Mouse (Mus musculus) embryonic facial prominence, embryonic 11.5 days (tissue): ENCODE data around the gene Ssc4d. TPM values are rescaled to one million over a fixed set of nuclear protein-coding genes. Genes with fewer than 3 reads are reported as not detected.
A peak's percentile ranks its signal among the peaks of the same experiment; 100 is the strongest.

ENCODE experiments used
- ATAC-seq: fragments of 200-750 bp; cut with Nextera tagmentation; replicated peaks from 2 replicates; pipeline ENCODE4 v1.8.0; 2017; ENCODE audit warnings: low read depth; ENCODE audit not compliant: insufficient number of reproducible peaks, low FRiP score, low TSS enrichment
- DNase-seq: peaks from one replicate; pipeline ENCODE4 v3.0.0-alpha.2; 2015; ENCODE audit warnings: low spot score
- H3K27ac ChIP-seq: fragments of 300-500 bp; sonication (generic); replicated peaks from 2 replicates; pipeline ENCODE4 v1.5.1; 2014; ENCODE audit warnings: mild to moderate bottlenecking, low read depth, low read length, control low read depth
- H3K27me3 ChIP-seq: fragments of 300-500 bp; sonication (generic); 2 replicates; pipeline ENCODE4 v1.6.1; 2014; ENCODE audit warnings: mild to moderate bottlenecking, low read length, moderate library complexity, mixed read lengths; ENCODE audit not compliant: control insufficient read depth, insufficient read depth
- H3K36me3 ChIP-seq: fragments of 300-500 bp; sonication (generic); replicated peaks from 2 replicates; pipeline ENCODE4 v1.6.1; 2014; ENCODE audit warnings: low read depth, mild to moderate bottlenecking, low read length, moderate library complexity, mixed read lengths; ENCODE audit not compliant: control insufficient read depth, insufficient read depth
- H3K4me1 ChIP-seq: fragments of 300-500 bp; sonication (generic); 2 replicates; pipeline ENCODE4 v1.6.1; 2014; ENCODE audit warnings: low read length, mixed read lengths; ENCODE audit not compliant: control insufficient read depth, insufficient read depth
- H3K4me2 ChIP-seq: fragments of 300-500 bp; sonication (generic); 2 replicates; pipeline ENCODE4 v1.6.1; 2014; ENCODE audit warnings: low read depth, mild to moderate bottlenecking, control low read depth, low read length, moderate library complexity
- H3K4me3 ChIP-seq: fragments of 300-500 bp; sonication (generic); 2 replicates; pipeline ENCODE4 v1.5.1; 2014; ENCODE audit warnings: low read depth, low read length, control low read depth
- H3K9ac ChIP-seq: fragments of 300-500 bp; sonication (generic); replicated peaks from 2 replicates; pipeline ENCODE4 v1.6.1; 2014; ENCODE audit warnings: mild to moderate bottlenecking, control low read depth, low read length
- H3K9me3 ChIP-seq: fragments of 300-500 bp; sonication (generic); replicated peaks from 2 replicates; pipeline ENCODE4 v1.6.1; 2016; ENCODE audit warnings: mild to moderate bottlenecking, low read length, inconsistent platforms, mixed read lengths; ENCODE audit not compliant: control insufficient read depth
- WGBS: fragments of 180-500 bp; shearing (Covaris S2); extraction: QIAGEN DNeasy Blood & Tissue Kit; methylation state at CpG from one replicate; pipeline ENCODE4 v1.1.7; 2014; 5-methylcytosine and 5-hydroxymethylcytosine counted together
- polyA plus RNA-seq: library from polyadenylated mRNA; unstranded; fragments of >200 nt; fragmentation: Nextera tagmentation; extraction: Ambion mirVana; gene quantifications from 2 replicates; pipeline ENCODE4 v1.2.1, GENCODE M21; 2014

Ssc4d gene
- polyA plus RNA-seq, 1 experiment from 2014 or later = 3.0 TPM

DNA sequence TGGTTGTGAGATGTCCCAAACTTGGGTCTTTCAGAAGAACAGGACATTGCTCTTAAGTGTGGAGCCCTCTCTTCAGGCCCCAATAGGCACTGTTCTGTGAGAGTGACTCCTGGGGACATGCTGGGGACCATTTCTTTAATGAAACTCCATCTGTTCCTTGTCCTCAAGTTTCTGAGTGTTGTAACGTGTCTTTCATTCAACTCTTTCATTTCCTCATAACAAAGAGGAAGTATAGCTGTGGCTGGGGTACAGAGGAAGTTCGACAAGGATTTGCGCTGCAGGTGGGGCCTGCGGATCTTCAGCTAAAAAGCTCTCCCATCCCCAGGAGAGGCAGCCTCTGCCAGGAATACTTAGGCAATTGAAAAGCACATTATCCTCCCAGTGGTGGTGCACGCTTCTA lies 16.3 kb upstream of the Ssc4d start:
- ATAC-seq (no peak), DNase-seq (no peak)
- H3K9ac ChIP-seq = no peak overlapping the region
- H3K36me3 ChIP-seq = no peaks in the 10 kb centered on the region
- H3K27me3 ChIP-seq = no peaks in the 10 kb centered on the region
- whole genome bisulfite sequencing = 69% methylated on average over 5 of the region's 5 CpGs
- H3K27ac ChIP-seq = no peak overlapping the region
- H3K4me2 ChIP-seq = no peak overlapping the region
- no peak overlapping the region for H3K4me3 ChIP-seq
- H3K4me1 ChIP-seq = no peaks in the 10 kb centered on the region
- no peaks in the 10 kb centered on the region for H3K9me3 ChIP-seq

DNA sequence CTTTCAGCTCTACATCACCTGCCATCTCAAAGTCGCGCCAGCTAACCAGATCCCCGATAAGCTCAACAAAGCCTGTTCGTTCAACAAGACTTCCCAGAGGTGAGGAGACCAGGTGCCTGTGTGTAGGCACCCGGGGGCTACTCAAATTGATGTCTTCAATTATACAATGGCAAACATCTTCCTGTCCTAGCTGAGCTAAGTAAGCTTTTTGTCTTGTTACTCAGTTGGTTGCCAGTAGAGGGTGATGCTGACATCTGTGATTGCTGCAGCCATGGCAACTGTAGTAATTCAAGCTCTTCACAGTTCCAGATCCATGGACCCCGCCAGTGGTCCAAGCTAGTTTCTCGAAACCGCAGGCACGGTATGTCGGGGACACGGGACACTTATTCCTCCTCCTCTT lies 12.9 kb upstream of the Ssc4d start:
- DNase-seq (peak; percentile 54), ATAC-seq (no peak)
- H3K4me1 ChIP-seq = no peaks in the 10 kb centered on the region
- no peak overlapping the region for H3K4me2 ChIP-seq
- no peak overlapping the region; the same call in 1 of the 2 replicates for H3K4me3 ChIP-seq
- H3K36me3 ChIP-seq = no peaks in the 10 kb centered on the region
- no peak overlapping the region for H3K27ac ChIP-seq
- H3K9ac ChIP-seq = no peak overlapping the region
- H3K9me3 ChIP-seq = no peaks in the 10 kb centered on the region
- H3K27me3 ChIP-seq = no peaks in the 10 kb centered on the region
- WGBS = 64% methylated on average over 11 of the region's 11 CpGs

- Histone ChIP-seq H3K36me3 (no peaks in the 10 kb centered on the region), H3K9ac (no peak overlapping the region), H3K4me2 (no peak overlapping the region), H3K27me3 (no peaks in the 10 kb centered on the region), H3K27ac (no peak overlapping the region), H3K4me3 (no peak overlapping the region), H3K4me1 (no peaks in the 10 kb centered on the region), H3K9me3 (no peaks in the 10 kb centered on the region)
- WGBS = 63% methylated on average over 6 of the region's 6 CpGs
- no peak for ATAC-seq
- no peak for DNase-seq
These were observed 10.3 kb upstream of the Ssc4d start for GRCm38 (mm10) chr5:135984546-135985044.

DNA sequence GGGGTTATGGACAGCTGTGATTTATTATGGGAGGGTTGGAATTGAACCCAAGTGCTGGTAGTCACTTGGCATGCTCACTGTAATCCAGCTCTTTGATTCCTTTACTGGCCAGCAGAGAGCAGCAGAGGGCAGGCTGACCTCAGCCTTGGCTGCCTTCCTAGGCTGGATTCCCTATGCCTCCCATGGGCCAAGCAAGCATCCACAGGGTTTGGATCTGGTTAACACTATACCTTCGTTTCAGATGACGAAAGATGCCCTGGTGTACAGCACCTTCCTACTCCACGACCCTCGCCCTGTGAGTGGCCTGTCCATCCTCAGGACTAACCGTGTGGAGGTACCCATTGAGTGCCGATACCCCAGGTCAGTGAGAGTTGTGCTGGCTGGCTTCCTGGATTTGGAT lies 8.1 kb upstream of the Ssc4d start:
- 33% methylated on average over 6 of the region's 6 CpGs for WGBS

GRCm38 (mm10) chr5:135979904-135980303 lies 5.6 kb upstream of the Ssc4d start, which contains the start of gene Zp3:
Gene Zp3, plus strand, starts transcription at chr5:135980099.
- Histone ChIP-seq H3K27me3 (no peaks in the 10 kb centered on the region), H3K4me2 (no peak within 1 kb of the TSS), H3K36me3 (no peaks in the 10 kb centered on the region), H3K4me1 (no peaks in the 10 kb centered on the region), H3K27ac (no peak within 1 kb of the TSS), H3K9ac (no peak within 1 kb of the TSS), H3K4me3 (no peak within 1 kb of the TSS), H3K9me3 (no peaks in the 10 kb centered on the region)
- DNase-seq = no peak
- ATAC-seq = no peak
- 74% methylated on average over 8 of the region's 8 CpGs for WGBS

More for the DNA sequence above, 8.1 kb upstream of the Ssc4d start:
- no peaks in the 10 kb centered on the region for H3K4me1 ChIP-seq
- DNase-seq = peak; percentile 75
- no peaks in the 10 kb centered on the region for H3K36me3 ChIP-seq
- no peaks in the 10 kb centered on the region for H3K27me3 ChIP-seq
- H3K9me3 ChIP-seq = no peaks in the 10 kb centered on the region
- no peak overlapping the region for H3K4me3 ChIP-seq
- H3K27ac ChIP-seq = no peak overlapping the region
- ATAC-seq = no peak
- no peak overlapping the region for H3K4me2 ChIP-seq
- H3K9ac ChIP-seq = no peak overlapping the region

- ATAC-seq = no peak
These were observed 5.0 kb upstream of the Ssc4d start for GRCm38 (mm10) chr5:135979381-135979780.

DNA sequence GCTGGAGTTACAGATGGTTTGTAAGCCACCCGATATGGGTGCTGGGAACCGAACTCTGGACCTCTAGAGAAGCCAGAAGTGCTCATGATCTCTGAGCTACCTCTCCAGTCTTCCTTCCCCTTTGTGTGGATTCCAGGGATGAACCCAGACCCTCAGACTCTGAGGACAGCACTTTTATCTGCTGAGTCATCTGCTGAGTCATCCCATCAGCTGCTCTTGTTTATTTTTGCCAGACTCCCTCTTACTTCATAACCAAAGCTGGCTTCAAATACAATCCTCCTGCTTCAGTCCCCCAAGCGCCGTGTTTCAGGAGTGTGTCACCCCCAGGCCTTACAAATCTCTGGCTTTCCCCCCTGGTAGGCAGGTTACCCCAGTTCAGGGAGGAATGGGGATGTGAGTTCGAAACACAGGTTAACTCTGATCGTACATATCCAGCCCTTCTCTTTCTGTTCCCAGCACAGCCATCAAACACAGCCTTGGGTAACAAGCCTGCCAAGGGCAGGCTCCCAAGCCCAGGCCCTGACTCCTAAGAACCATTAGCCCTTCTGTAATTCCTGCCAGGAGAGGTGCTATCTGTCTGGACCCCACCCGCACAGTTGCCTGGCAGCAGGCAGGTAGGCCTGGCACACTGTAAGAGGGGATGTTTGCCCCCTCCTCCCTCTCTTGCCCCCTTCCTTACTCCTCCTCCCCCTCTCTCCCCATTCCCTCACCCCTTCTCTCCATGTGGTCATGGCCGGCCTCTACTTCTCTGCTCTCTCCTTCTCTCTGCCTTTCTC lies 1.8 kb upstream of the Ssc4d start:
- Histone ChIP-seq H3K4me3 (no peak overlapping the region), H3K4me1 (no peaks in the 10 kb centered on the region), H3K27ac (no peak overlapping the region), H3K9ac (no peak overlapping the region), H3K27me3 (no peaks in the 10 kb centered on the region), H3K9me3 (no peaks in the 10 kb centered on the region), H3K4me2 (no peak overlapping the region), H3K36me3 (no peaks in the 10 kb centered on the region)
- WGBS = 86% methylated on average over 8 of the region's 8 CpGs
- ATAC-seq (no peak), DNase-seq (no peak)

More at GRCm38 (mm10) chr5:135979381-135979780, 5.0 kb upstream of the Ssc4d start:
- no peak overlapping the region for H3K4me3 ChIP-seq
- 82% methylated on average over 5 of the region's 5 CpGs for whole genome bisulfite sequencing
- no peaks in the 10 kb centered on the region for H3K9me3 ChIP-seq
- no peaks in the 10 kb centered on the region for H3K36me3 ChIP-seq
- no peaks in the 10 kb centered on the region for H3K27me3 ChIP-seq
- H3K4me2 ChIP-seq = no peak overlapping the region
- DNase-seq = no peak
- H3K27ac ChIP-seq = no peak overlapping the region
- H3K4me1 ChIP-seq = no peaks in the 10 kb centered on the region
- H3K9ac ChIP-seq = no peak overlapping the region

GRCm38 (mm10) chr5:135971876-135972275 lies 2.5 kb downstream of the Ssc4d start:
- no peak overlapping the region for H3K27ac ChIP-seq

More at GRCm38 (mm10) chr5:135971876-135972275, 2.5 kb downstream of the Ssc4d start:
- no peaks in the 10 kb centered on the region for H3K27me3 ChIP-seq
- no peak overlapping the region for H3K9ac ChIP-seq
- WGBS = 86% methylated on average over 7 of the region's 7 CpGs
- no peaks in the 10 kb centered on the region for H3K36me3 ChIP-seq
- H3K4me2 ChIP-seq = no peak overlapping the region
- no peaks in the 10 kb centered on the region for H3K4me1 ChIP-seq
- H3K9me3 ChIP-seq = no peaks in the 10 kb centered on the region
- ATAC-seq (no peak), DNase-seq (no peak)
- H3K4me3 ChIP-seq = no peak overlapping the region
